Mouse (Mus musculus) MEL (cell line): Measurements from ENCODE around the gene Egfl7.

Experiments used
- CTCF ChIP-seq, 3 experiments: IDR thresholded peaks in 2 of 3; conservative IDR thresholded peaks in 1 of 3; 2 replicates each; pipeline ENCODE4 v1.5.1; 2011 to 2012; ENCODE audit warnings: low read length in 3 of 3, low read depth in 2 of 3, mild to moderate bottlenecking in 2 of 3, improper control_type of control experiment in 1 of 3, inconsistent platforms in 1 of 3, mixed read lengths in 1 of 3, moderate library complexity in 1 of 3; ENCODE audit not compliant: control insufficient read depth in 1 of 3, insufficient read depth in 1 of 3, poor library complexity in 1 of 3, severe bottlenecking in 1 of 3
- KAT2A ChIP-seq: conservative IDR thresholded peaks from 2 replicates; pipeline ENCODE4 v1.6.1; 2012; ENCODE audit warnings: low read depth, low read length, improper control_type of control experiment, inconsistent platforms
- POLR2AphosphoS2 ChIP-seq: IDR thresholded peaks from 2 replicates; pipeline ENCODE4 v1.6.1; 2011; ENCODE audit warnings: low read length, improper control_type of control experiment
- SIN3A ChIP-seq: IDR thresholded peaks from 2 replicates; pipeline ENCODE4 v1.6.1; 2012; ENCODE audit warnings: low read length, improper control_type of control experiment, inconsistent platforms
- ZMIZ1 ChIP-seq: IDR thresholded peaks from 2 replicates; pipeline ENCODE4 v1.6.1; 2012; ENCODE audit warnings: low read depth, mild to moderate bottlenecking, inconsistent platforms, low read length, improper control_type of control experiment, moderate library complexity
- ZNF384 ChIP-seq: IDR thresholded peaks from 2 replicates; pipeline ENCODE4 v1.6.1; 2012; ENCODE audit warnings: low read depth, mild to moderate bottlenecking, inconsistent platforms, low read length, improper control_type of control experiment

- TF ChIP-seq CTCF (IDR thresholded peaks at IDR 0.05 in 2 of 3, conservative IDR thresholded peaks at IDR 0.05 in 1 of 3; ENCODE audit: control insufficient read depth in 1 of 3, insufficient read depth in 1 of 3, low read depth in 2 of 3, low read length in 3 of 3, poor library complexity in 1 of 3, severe bottlenecking in 1 of 3) (no peak), ZNF384 (no peak), SIN3A (peak; percentile 61), KAT2A (no peak), POLR2AphosphoS2 (0 out of 2 replicates have a peak, but pooled peaks have one; percentile 1), ZMIZ1 (no peak)
Measured at GRCm38 (mm10) chr2:26576462-26576861, 3.4 kb upstream of the Egfl7 start.
